Mouse (Mus musculus): ENCODE measurements around the gene Tiam1.

The Tiam1 gene

GRCm38 (mm10) chr16:89845461-89845860, 298.1 kb downstream of the Tiam1 start:
- DNase-seq (ENCODE audit: low spot score in 2 of 2): no peak

- peak; percentile 25 to 52 for DNase-seq (ENCODE audit: low spot score in 2 of 2)
These were observed 299.0 kb downstream of the Tiam1 start for GRCm38 (mm10) chr16:89844580-89844979.

- no peak for DNase-seq (ENCODE audit: low spot score in 2 of 2)
These were observed 301.7 kb downstream of the Tiam1 start for GRCm38 (mm10) chr16:89841894-89842293.

- peak in 1 of 2 experiments; percentile 40 for DNase-seq (ENCODE audit: low spot score in 2 of 2)
These were observed 303.2 kb downstream of the Tiam1 start for GRCm38 (mm10) chr16:89840361-89840760.

- no peak for DNase-seq (ENCODE audit: low spot score in 2 of 2)
These were observed 303.7 kb downstream of the Tiam1 start for GRCm38 (mm10) chr16:89839829-89840228.

- no peak for DNase-seq (ENCODE audit: low spot score in 2 of 2)
These were observed 306.5 kb downstream of the Tiam1 start for GRCm38 (mm10) chr16:89837096-89837495.

GRCm38 (mm10) chr16:89835551-89835950, 308.0 kb downstream of the Tiam1 start:
- DNase-seq (ENCODE audit: low spot score in 2 of 2): no peak

GRCm38 (mm10) chr16:89833011-89833410, 310.6 kb downstream of the Tiam1 start:
- no peak for DNase-seq (ENCODE audit: low spot score in 2 of 2)

GRCm38 (mm10) chr16:89831172-89831571, 312.4 kb downstream of the Tiam1 start:
- DNase-seq (ENCODE audit: low spot score in 2 of 2): peak; percentile 44 to 59

GRCm38 (mm10) chr16:89830221-89830648, 313.3 kb downstream of the Tiam1 start:
- DNase-seq (ENCODE audit: low spot score in 2 of 2): peak; percentile 71 to 84

GRCm38 (mm10) chr16:89827496-89828125, 316.0 kb downstream of the Tiam1 start:
- DNase-seq (ENCODE audit: low spot score in 2 of 2): no peak

GRCm38 (mm10) chr16:89825875-89826274, 317.7 kb downstream of the Tiam1 start:
- no peak for DNase-seq (ENCODE audit: low spot score in 2 of 2)

GRCm38 (mm10) chr16:89822882-89823281, 320.7 kb downstream of the Tiam1 start:
- DNase-seq (ENCODE audit: low spot score in 2 of 2): no peak

- DNase-seq (ENCODE audit: low spot score in 2 of 2): no peak
These were observed 324.9 kb downstream of the Tiam1 start for GRCm38 (mm10) chr16:89818661-89819060.

- no peak for DNase-seq (ENCODE audit: low spot score in 2 of 2)
These were observed 325.5 kb downstream of the Tiam1 start for GRCm38 (mm10) chr16:89817861-89818630.

GRCm38 (mm10) chr16:89817301-89817700, 326.3 kb downstream of the Tiam1 start:
- no peak for DNase-seq (ENCODE audit: low spot score in 2 of 2)

- no peak for DNase-seq (ENCODE audit: low spot score in 2 of 2)
These were observed 326.9 kb downstream of the Tiam1 start for GRCm38 (mm10) chr16:89816506-89817172.

GRCm38 (mm10) chr16:89813536-89813935, 330.0 kb downstream of the Tiam1 start:
- no peak for DNase-seq (ENCODE audit: low spot score in 2 of 2)

GRCm38 (mm10) chr16:89812891-89813290, 330.7 kb downstream of the Tiam1 start:
- no peak for DNase-seq (ENCODE audit: low spot score in 2 of 2)

GRCm38 (mm10) chr16:89810398-89810797, 333.2 kb downstream of the Tiam1 start:
- DNase-seq (ENCODE audit: low spot score in 2 of 2): no peak

- DNase-seq (ENCODE audit: low spot score in 2 of 2): no peak
These were observed 335.4 kb downstream of the Tiam1 start for GRCm38 (mm10) chr16:89808168-89808567.

- DNase-seq (ENCODE audit: low spot score in 2 of 2): no peak
These were observed 337.6 kb downstream of the Tiam1 start for GRCm38 (mm10) chr16:89805946-89806345.

GRCm38 (mm10) chr16:89805210-89805609, 338.4 kb downstream of the Tiam1 start:
- DNase-seq (ENCODE audit: low spot score in 2 of 2): no peak

Measured in heart, adult 9 months (tissue).